14 mouse cellular contexts compared by ENCODE assay signal in the genomic region with DNA sequence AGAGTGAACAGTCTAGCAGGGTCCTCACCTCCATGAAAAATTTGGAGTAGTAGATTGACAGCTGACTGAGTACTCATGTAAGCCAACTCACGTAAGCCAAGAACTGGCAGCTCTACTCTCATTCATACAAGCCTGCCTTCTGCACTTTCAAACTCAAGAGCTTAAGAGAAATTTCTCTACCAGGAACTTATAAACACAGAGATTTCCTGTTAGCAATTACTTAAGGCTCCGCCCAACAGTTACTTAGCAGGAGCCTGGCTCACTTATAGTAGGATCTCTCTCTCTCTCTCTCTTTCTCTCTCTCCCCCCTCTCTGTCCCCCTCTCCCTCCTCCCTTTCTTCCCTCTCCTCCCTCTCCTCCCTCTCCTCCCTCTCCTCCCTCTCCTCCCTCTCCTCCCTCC. TPM values are rescaled to one million over a fixed set of nuclear protein-coding genes. Genes with fewer than 3 reads are reported as not detected.
"Had no signal": no experiment of that assay in that cellular context is flagged by ENCODE, and none has a peak within 500 bp of the region (broad histone marks: within the 10 kb centered on the region; RNA-seq: fewer than 3 reads in every experiment).

No protein-coding gene starts in this region.

- H3K9ac ChIP-seq: limb, embryonic 15.5 days; liver, embryonic 12.5 days; midbrain, embryonic 12.5 days; neural tube, embryonic 13.5 days had no signal

- H3K4me1 ChIP-seq: limb, embryonic 15.5 days; liver, embryonic 12.5 days; midbrain, embryonic 12.5 days; neural tube, embryonic 13.5 days had no signal

- ATAC-seq: liver, embryonic 12.5 days; midbrain, embryonic 16.5 days had no signal

- DNase-seq: kidney, adult 8-10 months; kidney, postnatal 25 days; layer of hippocampus, postnatal 36 days; retina, postnatal 1 day; right cerebral cortex, postnatal 4 days; thymus, adult 18-20 months; thymus, postnatal 14 days had no signal

- H3K4me3 ChIP-seq: limb, embryonic 15.5 days; liver, embryonic 12.5 days; midbrain, embryonic 12.5 days; neural tube, embryonic 13.5 days had no signal

- H3K9me3 ChIP-seq: limb, embryonic 15.5 days; liver, embryonic 12.5 days; midbrain, embryonic 12.5 days; neural tube, embryonic 13.5 days had no signal

- H3K4me2 ChIP-seq: limb, embryonic 15.5 days; liver, embryonic 12.5 days; midbrain, embryonic 12.5 days; neural tube, embryonic 13.5 days had no signal

- H3K36me3 ChIP-seq: limb, embryonic 15.5 days; liver, embryonic 12.5 days; midbrain, embryonic 12.5 days; neural tube, embryonic 13.5 days had no signal

- H3K27ac ChIP-seq: limb, embryonic 15.5 days; liver, embryonic 12.5 days; midbrain, embryonic 12.5 days; neural tube, embryonic 13.5 days had no signal

- H3K27me3 ChIP-seq: limb, embryonic 15.5 days; liver, embryonic 12.5 days; midbrain, embryonic 12.5 days; neural tube, embryonic 13.5 days had no signal

RNA-seq across cellular contexts. Expression of gene Clnk, which starts 32.3 kb away (rescaled TPM):
- total RNA-seq: layer of hippocampus, postnatal 36 days had no signal
- polyA plus RNA-seq: kidney, embryonic 16.5 days; liver, embryonic 12.5 days; lung, embryonic 16.5 days; neural tube, embryonic 13.5 days had no signal
